Mouse (Mus musculus) left cerebral cortex, postnatal 14 days (tissue): ENCODE results near the gene Casq2. TPM values are rescaled to one million over a fixed set of nuclear protein-coding genes. Genes with fewer than 3 reads are reported as not detected.
A peak's percentile ranks its signal among the peaks of the same experiment; 100 is the strongest.
"Not testable (repeated sequence)": the region's sequence is repeated elsewhere in the genome, so short reads cannot be mapped to it uniquely, and the experiment has no call there.

Experiments used
- DNase-seq, 2 experiments: peaks; one replicate each; pipeline ENCODE4 v3.0.0; 2021 to 2022; ENCODE audit warnings: low spot score in 2 of 2, mixed read lengths in 1 of 2
- intact Hi-C: fragments of 180-260 bp; cut with DNase I; formaldehyde crosslinking; loops from one replicate; pipeline ENCODE4 v1.15.1; 2025
- total RNA-seq, 2 experiments: library from RNA; stranded (reverse); gene quantifications; 2 replicates each; pipeline ENCODE4 v1.2.3; 2021

Casq2 gene
- total RNA-seq, 2 experiments from 2014 or later = 1.5 to 2.2 TPM

DNA sequence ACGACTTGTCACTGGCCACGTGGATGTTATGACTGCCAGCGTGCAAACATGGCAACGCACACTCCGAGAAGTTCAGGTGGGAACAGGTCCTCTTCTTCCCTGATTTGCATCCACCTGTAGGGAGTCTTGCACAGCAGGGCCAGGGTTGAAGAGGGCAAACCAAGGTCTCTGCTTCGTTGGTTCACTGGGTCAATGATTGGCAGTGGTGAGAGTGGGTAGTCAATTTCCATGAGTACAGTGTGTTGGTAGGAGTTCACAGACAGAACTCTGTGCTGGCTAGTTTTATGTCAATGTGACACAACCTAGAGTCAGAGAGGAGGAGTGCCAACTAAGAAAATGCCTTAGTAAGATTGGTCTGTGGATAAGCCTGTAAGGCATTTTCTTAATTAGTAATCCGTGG, 67.9 kb downstream of the Casq2 start:
- intact Hi-C loops = no loop called here
- DNase-seq = no peak

DNA sequence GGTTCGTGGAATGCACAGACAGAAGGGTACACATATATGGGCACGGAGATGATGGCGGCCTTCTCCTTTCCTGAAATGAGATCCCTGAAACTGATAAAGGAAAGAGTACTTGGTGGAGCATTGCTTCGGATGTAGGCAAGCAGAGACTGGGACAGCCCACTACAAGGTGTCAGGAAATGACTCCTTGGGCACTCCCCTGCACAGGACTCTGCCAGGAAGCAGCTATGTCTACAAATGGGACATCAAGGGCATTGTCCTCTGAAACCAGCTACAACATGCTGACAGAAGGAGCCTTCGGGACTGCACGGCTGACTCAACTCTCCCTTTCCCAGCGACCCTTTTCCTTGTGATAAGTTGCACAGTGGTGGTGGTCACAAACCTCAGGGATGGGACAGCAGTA, 70.5 kb downstream of the Casq2 start:
- intact Hi-C loops = no loop called here
- DNase-seq = no peak

DNA sequence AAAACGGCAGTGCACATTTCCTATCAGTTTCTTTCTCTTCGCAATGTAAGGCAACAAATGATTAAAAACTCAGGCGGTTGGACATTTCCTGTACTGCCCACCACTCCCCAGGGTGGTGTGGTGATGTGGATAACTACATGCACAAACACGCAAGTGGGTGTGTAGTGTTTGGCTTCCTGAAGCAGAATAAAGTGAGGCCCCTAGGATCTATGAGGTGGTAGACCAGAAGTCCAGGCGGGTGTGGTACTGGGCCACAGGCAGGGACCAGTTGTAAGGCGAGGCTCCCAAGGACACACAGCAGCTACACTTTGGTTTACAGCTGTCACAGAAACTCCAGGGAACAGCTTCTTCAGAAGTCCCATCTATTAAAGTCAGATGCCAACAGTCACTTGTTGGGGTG, 71.4 kb downstream of the Casq2 start:
- intact Hi-C loops = no loop called here
- no peak for DNase-seq

DNA sequence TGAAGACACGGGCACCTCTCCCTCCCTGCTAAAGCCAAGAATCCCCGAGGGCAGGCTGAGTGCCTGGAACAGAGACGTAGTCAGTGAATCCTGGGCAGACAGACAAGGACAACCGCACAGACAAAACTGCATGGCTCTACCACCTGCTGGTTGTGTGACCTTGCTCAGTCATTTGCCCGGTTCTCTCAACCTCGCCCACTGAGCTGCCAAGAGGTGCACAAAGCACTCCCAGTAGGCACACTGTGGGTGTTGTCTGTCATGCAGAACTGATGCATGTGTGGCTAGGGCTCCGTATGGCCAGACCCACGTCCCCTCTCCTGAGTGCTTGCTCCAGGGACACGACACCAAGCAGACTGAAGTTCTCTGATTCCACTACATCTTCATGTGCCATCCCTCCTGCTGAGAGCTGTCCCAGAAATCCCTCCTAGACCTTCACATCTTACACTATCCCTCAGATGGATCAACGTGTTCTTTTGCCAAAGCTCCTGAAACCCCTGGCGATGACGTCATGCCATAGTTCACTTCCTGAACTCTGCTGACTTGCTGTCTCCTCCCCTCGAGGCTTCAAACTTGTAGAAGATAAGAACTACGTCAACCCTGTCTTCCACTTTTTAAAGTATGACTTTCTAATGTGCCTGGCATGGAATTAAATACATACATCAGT, 72.7 kb downstream of the Casq2 start:
- intact Hi-C loops = no loop called here
- DNase-seq = no peak

DNA sequence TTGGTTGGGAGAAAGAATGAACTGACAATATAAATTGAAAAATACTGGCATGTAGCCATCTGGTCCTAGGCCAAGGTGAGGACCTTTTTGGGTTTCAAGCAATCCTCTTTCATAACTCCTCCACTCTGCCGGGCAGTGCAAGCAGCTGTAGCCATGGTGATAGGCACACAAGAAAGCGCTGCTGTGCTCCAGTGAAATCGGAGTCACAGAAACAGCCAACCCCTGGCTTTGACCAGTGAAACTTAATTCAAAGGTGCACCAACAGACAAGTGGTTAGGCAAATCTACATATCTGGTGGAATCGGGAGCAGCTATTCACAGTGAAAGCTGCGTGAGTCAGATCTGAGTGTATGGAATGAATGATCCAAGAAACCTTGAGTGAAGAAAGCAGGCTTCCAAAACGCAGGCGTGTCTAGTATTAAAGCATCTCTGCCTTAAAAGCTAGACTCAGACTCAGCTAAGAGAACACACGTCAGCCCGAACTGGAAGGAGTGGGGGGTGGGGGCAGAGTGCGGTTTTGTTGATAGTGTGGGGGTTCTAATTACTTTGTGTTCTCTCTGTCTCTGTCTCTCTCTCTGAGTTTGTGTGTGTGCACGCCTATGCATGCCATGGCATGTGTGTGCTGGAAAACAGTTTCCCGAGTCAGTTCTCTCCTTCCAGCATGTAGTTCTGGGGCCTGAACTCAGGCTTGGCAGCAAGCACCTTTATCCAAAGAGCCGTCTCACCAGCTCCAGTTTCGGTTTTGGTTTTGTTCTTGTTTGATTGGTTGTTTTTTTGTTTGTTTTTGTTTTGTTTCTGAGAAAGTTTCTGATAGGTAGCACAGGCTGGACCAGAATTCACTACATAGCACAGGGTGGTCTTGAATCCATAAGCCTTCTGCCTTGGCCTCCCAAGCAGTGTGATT, 73.5 kb downstream of the Casq2 start:
- intact Hi-C loops = no loop called here
- peak in 1 of 2 experiments; percentile 25 for DNase-seq

DNA sequence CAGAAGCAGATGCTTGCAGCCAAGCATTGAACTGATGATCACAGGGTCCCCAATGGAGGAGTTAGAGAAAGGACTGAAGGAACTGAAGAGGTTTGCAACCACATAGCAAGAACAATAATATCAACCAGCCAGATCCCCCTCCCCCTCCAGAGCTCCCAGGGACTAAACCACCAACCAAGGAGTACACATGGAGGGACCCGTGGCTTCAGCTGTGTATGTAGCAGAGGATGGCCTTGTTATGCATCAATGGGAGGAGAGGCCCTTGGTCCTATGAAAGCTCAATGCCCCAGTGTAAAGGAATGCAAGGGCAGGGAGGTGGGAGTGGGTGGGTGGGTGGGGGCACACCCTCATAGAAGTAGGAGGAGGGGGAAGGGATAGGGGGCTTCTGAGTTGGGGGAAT, 77.6 kb downstream of the Casq2 start:
- DNase-seq, intact Hi-C loops: not testable (repeated sequence)

DNA sequence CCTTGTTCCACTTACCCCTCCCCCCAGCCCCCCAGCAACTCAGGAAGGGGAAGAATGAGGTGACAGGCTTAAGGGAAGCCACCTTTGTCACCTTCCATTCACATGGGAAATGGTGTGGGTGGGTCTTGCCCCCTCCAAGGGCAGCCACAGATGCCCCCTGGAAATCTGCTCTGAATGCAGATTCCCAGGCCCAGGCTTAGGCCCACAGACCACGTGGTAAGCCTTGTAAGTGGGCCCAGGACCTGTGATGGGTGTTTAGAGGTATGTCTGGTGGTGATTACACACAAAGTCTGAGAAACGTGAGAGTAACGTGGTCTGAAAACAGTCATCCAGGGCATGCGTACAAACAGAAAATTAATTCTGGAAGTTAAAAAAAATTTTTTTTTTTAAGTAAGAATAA, 78.7 kb downstream of the Casq2 start:
- intact Hi-C loops = no loop called here
- DNase-seq = no peak

DNA sequence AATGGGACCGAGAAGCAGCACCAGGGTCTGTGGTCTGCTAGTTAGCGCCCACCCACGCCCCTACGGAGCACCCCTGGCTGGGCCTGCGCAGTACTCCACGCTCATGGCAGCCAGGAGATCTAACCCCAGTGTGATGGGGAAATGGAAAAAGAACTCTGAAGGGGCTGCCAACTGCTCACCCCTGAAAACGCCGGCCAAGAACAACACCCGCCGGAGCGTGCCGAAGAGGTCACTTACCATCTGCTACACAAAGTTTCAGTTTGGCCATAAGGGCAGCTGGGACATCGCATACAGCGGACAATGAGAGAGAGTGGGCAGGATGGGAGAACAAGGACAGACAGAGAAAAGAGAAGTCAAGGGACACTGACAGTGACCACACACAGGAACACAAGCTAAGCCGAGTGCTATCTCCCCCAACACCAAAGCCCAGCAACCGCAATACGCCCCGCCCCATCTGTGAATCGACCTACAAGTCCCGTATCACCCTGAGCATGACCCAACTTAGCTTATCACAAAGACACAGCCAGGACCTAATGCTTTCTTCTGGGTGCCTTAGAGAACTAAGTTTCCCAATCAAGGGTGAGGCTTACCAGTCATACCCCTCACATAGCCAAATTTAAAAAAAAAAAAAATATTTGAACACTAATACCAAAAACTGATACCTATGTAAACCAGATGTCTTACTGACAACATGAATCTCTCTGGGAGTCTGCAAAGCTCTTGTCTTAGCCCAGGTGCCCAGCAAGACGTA, 79.5 kb downstream of the Casq2 start:
- intact Hi-C loops = no loop called here
- DNase-seq = no peak

DNA sequence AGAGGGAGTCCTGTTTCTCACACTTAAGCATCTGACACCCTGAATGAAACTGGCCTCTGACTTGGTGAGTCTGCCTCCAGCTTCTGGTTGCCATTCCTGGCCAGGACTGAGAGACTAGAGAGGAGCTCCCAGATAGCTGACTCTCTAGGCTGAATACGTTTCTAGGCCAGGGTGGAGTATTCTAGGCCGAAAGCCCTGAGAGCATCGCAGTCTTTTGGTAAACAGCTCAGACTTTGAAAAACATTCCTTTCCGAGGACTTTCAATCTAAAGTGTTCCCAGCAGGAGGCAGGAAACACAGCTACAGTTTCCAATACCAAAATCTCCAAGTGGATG, 80.0 kb downstream of the Casq2 start:
- intact Hi-C loops = no loop called here
- DNase-seq = no peak

DNA sequence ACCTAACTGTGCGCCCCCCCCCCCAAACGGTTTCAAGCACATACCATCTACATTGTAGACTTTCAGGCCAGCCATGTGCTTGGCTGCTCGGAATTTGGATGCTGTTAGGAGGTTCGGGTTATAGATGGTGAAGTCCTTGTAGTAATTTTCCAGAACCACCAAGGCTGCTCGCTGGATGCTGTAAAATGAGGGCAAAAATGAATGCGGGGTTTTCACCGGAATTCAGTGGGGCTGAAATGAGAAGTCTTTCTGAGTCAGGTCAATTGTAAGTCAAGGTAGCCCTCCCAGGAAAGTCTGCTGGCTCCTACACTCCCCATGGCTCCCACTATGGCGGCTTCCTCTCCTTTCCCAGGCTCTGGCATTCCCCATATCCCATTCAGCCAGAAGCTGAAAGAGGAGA, 80.6 kb downstream of the Casq2 start:
- DNase-seq = no peak
- intact Hi-C loops = no loop called here

DNA sequence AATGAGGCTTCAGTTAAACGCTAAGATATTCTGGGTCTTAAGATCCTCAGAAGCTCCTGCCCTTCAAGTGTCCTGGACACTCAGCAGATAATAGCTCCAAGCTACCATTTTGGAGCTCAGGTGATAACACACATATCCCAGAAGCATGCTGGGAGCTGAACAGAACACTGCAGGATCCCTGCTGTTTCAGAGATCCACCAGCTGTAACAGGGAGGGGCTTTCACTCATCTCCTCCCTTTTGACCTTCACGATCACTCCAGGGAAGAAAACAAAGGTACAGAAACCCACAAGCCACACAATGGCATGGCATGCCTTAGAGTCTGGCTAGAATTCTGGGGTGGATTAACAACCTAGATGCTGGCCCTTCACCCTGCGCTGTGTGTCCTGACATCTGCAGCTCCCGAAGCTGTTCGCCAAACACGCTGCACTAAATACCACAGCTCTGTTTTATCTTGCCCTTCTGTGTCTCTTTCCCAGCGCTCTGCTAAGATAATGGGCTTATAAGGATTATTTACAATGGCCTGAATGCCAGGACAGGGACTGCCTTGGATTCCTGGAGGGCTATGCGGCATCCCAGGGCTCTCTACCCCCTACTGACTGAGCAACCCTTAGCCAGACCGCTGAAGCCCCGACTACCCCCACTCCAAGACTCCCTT, 81.5 kb downstream of the Casq2 start:
- intact Hi-C loops = no loop called here
- no peak for DNase-seq

DNA sequence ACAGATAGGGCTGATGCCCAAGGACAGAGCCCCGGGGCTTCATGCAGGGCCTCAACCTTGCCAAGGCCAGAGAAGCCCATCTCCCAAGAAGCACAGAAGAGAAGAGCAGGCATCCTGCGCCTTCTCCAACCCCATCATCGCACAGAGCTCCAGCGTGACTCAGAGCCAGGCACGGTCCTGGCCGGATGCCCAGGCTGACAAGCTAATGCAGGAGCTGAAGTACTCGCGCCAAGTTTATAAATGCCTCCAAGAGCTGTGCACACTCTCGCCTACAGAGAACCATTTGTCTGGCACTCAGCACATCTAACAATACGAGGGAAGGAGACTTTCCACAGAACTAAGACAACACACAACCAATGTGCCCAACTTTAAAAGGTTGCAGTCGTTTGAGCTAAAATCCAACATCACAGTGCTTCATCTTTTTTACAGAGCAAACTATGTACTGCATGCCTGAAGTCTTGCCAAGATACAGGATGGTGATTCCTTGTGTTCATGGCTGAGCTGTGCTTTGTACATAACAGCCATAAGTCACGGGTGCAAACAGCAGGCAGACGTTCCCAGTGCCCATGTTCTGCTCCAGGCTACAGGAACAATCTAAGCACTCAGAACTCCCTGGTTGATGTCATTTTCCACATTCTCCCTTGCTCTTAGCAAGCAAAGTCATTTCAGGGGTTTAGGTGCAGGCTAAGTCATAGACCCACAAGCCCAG, 83.1 kb downstream of the Casq2 start:
- intact Hi-C loops = no loop called here
- peak; percentile 97 to 98 for DNase-seq

DNA sequence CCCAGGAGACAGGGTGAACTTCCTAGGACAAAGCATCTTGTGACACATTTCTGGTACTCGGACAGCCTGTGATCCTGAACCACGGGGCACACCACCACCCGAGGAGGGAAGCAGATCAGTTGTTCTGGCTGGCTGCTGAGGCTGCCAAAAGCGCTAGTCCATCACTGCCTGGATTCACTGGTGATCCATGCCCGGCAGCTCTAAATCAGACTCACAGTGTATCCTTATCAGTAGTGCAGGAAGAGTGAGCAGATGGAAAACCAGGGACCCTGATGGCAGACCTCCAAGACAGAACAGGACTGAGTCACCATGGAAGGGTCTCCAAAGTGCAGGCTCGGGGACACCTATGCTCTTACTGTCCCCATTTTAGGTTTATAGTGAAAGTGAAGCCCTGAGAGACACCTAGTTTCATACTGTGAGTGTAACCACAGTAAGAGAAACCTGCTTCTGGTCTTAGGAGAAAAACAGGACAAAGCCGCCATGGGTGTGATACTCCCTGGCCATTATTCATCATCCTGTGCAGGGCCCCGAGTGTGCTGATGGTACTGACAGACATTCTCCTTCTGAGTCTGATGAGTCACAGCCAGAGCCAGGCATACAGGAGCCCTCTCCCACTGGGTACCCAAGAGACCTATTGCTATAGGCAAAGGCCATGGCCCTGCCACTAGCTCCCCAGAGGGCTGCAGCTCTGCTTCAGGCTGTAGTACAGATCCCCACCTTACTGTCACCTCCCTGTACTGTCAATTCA, 88.1 kb downstream of the Casq2 start:
- no peak for DNase-seq
- intact Hi-C loops = no loop called here

DNA sequence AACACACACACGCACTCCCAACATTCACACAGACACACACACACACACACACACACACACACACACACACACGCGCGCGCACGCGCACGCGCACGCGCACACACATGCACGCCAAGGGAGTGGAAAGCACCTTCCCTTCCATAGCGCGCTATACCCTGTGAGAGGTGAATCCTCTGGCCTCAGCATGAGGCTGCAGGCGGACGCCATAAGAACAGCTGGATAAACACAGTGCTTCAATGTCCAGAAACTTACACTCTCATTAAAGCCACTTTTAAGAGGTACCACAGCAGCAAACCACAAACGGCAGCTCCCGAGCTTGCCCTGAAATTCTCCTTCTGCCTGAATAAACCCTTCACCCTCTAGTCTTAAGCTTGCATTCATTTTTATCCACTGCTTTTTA, 89.5 kb downstream of the Casq2 start:
- intact Hi-C loops = no loop called here
- no peak for DNase-seq

DNA sequence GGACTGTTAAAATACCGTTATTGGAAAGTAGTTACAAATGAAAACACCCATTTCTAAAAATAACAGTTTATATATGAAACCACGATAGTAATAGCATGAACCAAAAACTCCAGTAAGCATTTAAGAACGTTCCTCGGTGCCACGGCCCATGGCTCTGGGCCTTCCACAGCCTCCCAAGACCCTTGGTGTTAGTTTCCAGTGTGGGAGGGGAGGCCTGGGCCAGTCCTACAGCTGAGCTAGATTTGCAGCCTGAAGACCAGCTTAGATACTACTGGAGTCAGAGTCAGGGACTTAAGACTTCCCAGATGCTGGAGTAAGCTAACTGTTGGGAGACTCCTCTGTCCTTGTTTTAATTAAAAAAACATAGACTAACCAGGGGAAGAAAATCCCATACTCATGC, 89.9 kb downstream of the Casq2 start:
- intact Hi-C loops = no loop called here
- DNase-seq = no peak

DNA sequence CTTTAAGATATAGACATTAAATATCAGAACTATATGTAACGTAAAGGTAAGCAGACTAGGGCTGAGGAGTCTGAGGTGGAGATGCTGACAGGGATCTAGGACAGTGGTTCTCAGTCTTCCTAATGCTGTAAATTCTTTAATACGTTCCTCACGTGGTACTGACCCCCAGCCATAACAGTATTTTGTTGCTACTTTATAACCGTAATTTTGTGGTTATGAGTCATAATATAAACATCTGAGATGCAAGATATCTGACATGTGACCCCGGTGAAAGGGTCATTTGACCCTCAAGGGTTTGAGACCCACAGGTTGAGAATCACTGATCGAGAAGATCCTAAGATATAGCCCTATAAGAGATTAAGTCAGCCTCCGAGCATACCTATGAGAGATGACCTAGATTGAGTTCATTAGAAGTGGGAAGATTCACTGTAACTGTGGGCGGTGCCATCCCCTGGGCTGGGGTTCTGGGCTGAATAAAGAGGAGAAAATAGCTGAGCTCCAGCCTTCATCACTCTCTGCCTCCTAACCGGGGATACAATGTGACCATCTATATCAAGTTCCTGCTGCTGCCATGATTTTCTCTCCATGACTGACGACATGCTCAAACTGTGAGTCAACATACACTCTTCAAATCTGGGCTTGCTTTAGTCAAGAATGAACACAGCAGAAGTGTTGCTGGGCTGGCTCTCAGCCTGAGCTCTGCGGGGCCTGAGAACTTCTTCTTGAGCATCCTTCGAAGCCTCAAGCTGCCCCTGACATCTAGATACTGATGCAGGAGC, 91.8 kb downstream of the Casq2 start:
- intact Hi-C loops = no loop called here
- DNase-seq = no peak

DNA sequence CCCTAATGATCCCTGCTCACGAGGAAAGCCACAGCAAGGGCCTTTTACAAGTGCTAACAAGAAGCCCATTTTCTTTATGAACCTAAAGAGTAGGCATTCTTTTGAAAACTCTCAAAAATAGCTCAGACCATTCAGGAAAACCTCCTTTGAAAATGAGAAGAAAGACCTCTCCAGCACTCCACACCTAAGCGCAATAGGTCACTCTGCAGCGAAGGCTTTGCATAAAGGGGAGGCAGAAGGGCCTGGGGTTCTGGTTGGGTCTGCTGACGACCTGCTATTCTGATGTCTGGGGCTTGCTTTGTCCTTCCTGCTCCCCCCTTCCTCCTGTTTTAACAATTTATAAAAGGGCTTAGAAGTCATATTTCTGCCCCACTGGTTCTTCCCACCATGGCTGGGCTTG, 93.7 kb downstream of the Casq2 start:
- intact Hi-C loops = no loop called here
- no peak for DNase-seq

DNA sequence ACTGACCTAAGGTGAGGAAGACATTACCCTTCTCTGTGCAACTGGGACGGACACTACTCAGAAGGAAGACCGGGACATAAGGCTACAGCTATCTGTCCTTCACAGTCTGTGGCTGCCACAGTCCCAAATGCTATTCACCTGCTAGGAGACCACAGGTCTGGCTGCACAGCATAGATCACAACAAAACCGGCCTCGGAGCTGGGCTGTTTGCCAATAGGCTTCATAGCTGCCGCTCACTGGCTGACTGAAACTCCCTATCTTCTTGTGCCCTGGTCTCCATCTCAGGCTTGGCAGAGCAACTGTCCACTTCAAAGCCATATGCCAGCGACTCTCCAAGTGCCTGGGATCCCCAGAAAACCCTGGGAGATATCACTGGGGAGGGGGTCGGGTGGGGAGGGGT, 94.5 kb downstream of the Casq2 start:
- intact Hi-C loops = no loop called here
- DNase-seq = no peak
